Mouse (Mus musculus) myocyte (in vitro differentiated cells): ENCODE results near the gene Cacng5. TPM values are rescaled to one million over a fixed set of nuclear protein-coding genes. Genes with fewer than 3 reads are reported as not detected.

Experiments
- H3K27me3 ChIP-seq: one replicate; pipeline ENCODE4 v1.6.1; 2011; ENCODE audit not compliant: control insufficient read depth, insufficient read depth, insufficient read length
- H3K36me3 ChIP-seq: one replicate; pipeline ENCODE4 v1.6.1; 2011; ENCODE audit not compliant: control insufficient read depth, insufficient read depth
- H3K4me2 ChIP-seq: one replicate; pipeline ENCODE4 v1.6.1; 2011; ENCODE audit warnings: low read depth, control low read depth
- H3K4me3 ChIP-seq: one replicate; pipeline ENCODE4 v1.5.1; 2011; ENCODE audit warnings: mild to moderate bottlenecking, control low read depth, moderate library complexity
- H3K79me2 ChIP-seq: one replicate; pipeline ENCODE4 v1.6.1; 2011; ENCODE audit not compliant: control insufficient read depth, insufficient read depth
- H3ac ChIP-seq: one replicate; pipeline ENCODE4 v1.6.1; 2011; ENCODE audit not compliant: control insufficient read depth, insufficient read length
- CEBPB ChIP-seq: IDR thresholded peaks from 2 replicates; pipeline ENCODE4 v1.6.1; 2011; ENCODE audit warnings: mild to moderate bottlenecking, moderate library complexity; ENCODE audit not compliant: poor library complexity, insufficient read depth, severe bottlenecking
- E2F4 ChIP-seq: IDR thresholded peaks from one replicate; pipeline ENCODE4 v1.6.1; 2011; ENCODE audit warnings: mild to moderate bottlenecking, control low read depth, moderate library complexity; ENCODE audit not compliant: insufficient read depth
- MAX ChIP-seq: IDR thresholded peaks from one replicate; pipeline ENCODE4 v1.6.1; 2011; ENCODE audit warnings: low read depth, mild to moderate bottlenecking, control low read depth
- MYOD1 ChIP-seq, 3 experiments: IDR thresholded peaks; one replicate each; pipeline ENCODE4 v1.6.1; 2011; ENCODE audit warnings: control low read depth in 2 of 3, low read depth in 2 of 3, mild to moderate bottlenecking in 2 of 3, moderate library complexity in 1 of 3; ENCODE audit not compliant: insufficient read length in 2 of 3, control insufficient read depth in 1 of 3
- MYOG ChIP-seq, 3 experiments: IDR thresholded peaks; one replicate each; pipeline ENCODE4 v1.6.1; 2011; ENCODE audit warnings: control low read depth in 2 of 3, low read depth in 2 of 3, mild to moderate bottlenecking in 2 of 3; ENCODE audit not compliant: insufficient read length in 2 of 3, control insufficient read depth in 1 of 3, insufficient read depth in 1 of 3
- POLR2A ChIP-seq: IDR thresholded peaks from one replicate; pipeline ENCODE4 v1.6.1; 2011; ENCODE audit warnings: low read depth, mild to moderate bottlenecking, control low read depth, moderate library complexity; ENCODE audit not compliant: insufficient read length
- POLR2AphosphoS2 ChIP-seq: IDR thresholded peaks from one replicate; pipeline ENCODE4 v1.6.1; 2011; ENCODE audit warnings: low read depth, control low read depth; ENCODE audit not compliant: insufficient read length
- REST ChIP-seq: IDR thresholded peaks from one replicate; pipeline ENCODE4 v1.6.1; 2011; ENCODE audit warnings: mild to moderate bottlenecking, control low read depth, moderate library complexity; ENCODE audit not compliant: insufficient read depth, insufficient read length
- SRF ChIP-seq: IDR thresholded peaks from one replicate; pipeline ENCODE4 v1.6.1; 2011; ENCODE audit warnings: low read depth; ENCODE audit not compliant: control insufficient read depth, insufficient read length
- TCF12 ChIP-seq: IDR thresholded peaks from one replicate; pipeline ENCODE4 v1.6.1; 2011; ENCODE audit warnings: mild to moderate bottlenecking, control low read depth; ENCODE audit not compliant: poor library complexity, insufficient read depth, severe bottlenecking
- TCF3 ChIP-seq: IDR thresholded peaks from one replicate; pipeline ENCODE4 v1.6.1; 2011; ENCODE audit warnings: low read depth, control low read depth; ENCODE audit not compliant: insufficient read length
- USF1 ChIP-seq: IDR thresholded peaks from one replicate; pipeline ENCODE4 v1.6.1; 2011; ENCODE audit warnings: low read depth, mild to moderate bottlenecking, control low read depth, moderate library complexity
- polyA plus RNA-seq: library from polyadenylated mRNA; unstranded; fragments of >200 nt; fragmentation: generic; extraction: Trizol; gene quantifications from one replicate; pipeline ENCODE4 v1.2.1, GENCODE M21; 2012; ENCODE audit warnings: missing spikeins

The Cacng5 gene
- polyA plus RNA-seq, 1 experiment = not detected

DNA sequence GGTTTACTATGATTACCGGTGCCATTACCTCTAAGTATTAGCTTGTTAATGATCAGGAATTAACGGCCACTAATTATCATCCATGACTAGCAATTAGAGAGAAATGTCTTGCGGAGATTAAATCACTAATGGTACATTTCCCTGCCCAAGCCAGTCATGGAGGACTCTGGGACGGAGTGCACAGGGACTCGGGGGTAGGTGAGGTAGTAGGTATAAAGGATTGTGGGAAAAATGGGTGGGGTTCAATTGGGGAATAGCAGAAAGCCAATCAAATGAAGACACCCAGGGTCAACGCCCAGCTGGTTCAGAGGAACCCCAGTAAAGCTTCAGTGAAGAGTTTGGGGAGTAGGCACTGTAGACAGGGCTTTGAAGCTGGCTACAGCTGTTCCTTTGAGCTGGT lies 27.5 kb downstream of the Cacng5 start:
- no peak overlapping the region for H3ac ChIP-seq
- TF ChIP-seq E2F4 (no peak), CEBPB (no peak), TCF12 (no peak)
- H3K27me3 ChIP-seq = peaks cover 16% of the 10 kb centered on the region
- H3K36me3 ChIP-seq = no peaks in the 10 kb centered on the region
- no peaks in the 10 kb centered on the region for H3K79me2 ChIP-seq
- no peak overlapping the region for H3K4me3 ChIP-seq
- H3K4me2 ChIP-seq = no peak overlapping the region

DNA sequence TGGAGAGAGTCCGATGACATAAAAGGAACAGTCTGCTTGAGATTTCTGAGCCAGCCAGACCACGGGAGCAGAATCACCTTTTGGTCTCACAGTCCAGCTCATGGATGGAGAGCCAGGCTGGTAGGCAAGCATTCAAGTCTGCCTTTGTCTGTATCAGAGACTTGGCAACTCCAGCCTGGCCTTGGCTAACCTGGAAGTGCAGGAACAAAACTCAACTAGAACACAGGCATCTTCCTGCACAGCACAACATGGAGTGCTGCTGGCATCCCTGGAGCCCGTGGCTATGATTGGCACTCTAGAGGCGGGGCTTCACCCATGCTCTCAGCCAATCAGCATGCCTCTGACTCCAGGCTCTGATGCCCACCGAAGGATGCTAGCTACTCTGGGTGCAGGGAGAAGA lies 38.0 kb downstream of the Cacng5 start:
- TF ChIP-seq E2F4 = no peak
- TF ChIP-seq MAX = no peak
- TF ChIP-seq POLR2A = no peak
- no peak for TF ChIP-seq MYOG (IDR thresholded peaks at IDR 0.05; ENCODE audit: control insufficient read depth in 1 of 3, insufficient read depth in 1 of 3, insufficient read length in 2 of 3, low read depth in 2 of 3)
- TF ChIP-seq MYOD1 (IDR thresholded peaks at IDR 0.05; ENCODE audit: control insufficient read depth in 1 of 3, insufficient read length in 2 of 3, low read depth in 2 of 3) = no peak
- no peak for TF ChIP-seq TCF3
- no peak for TF ChIP-seq USF1
- no peak for TF ChIP-seq POLR2AphosphoS2
- TF ChIP-seq TCF12 = no peak
- no peak for TF ChIP-seq CEBPB
- TF ChIP-seq REST = no peak
- TF ChIP-seq SRF = no peak
- no peak overlapping the region for H3K4me2 ChIP-seq
- H3K36me3 ChIP-seq = no peaks in the 10 kb centered on the region
- no peak overlapping the region for H3K4me3 ChIP-seq
- H3K27me3 ChIP-seq = no peaks in the 10 kb centered on the region
- no peaks in the 10 kb centered on the region for H3K79me2 ChIP-seq
- no peak overlapping the region for H3ac ChIP-seq

DNA sequence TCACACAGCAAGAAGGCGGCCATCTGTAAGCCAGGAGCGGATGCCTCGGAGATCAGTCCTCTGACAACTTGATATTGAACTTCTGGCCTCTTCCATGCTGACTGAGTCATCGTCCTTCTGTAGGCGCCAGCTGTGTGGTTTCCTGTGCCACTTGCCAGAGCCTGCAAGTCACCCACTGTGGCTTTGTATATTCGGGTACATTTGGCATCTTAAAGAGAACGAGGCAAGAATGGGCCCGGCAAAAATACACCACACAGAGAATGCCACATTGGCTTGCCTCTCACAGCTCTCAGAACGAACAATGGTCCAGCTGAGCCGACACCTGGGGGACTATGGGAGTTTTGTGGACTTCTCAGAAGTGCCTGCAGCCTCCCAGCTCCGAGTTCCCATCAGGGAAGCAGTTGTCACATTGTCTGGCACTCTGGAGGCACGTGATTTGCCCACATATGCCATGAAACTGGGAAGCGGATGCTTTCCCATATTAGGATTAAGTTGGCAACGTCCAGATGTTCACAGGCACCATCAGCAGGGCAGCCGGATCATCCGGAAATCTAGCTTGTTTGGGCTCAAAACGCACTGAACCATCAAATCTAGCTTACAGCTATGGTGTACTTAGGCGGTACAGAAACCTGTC lies 38.9 kb downstream of the Cacng5 start:
- Histone ChIP-seq H3K27me3 (no peaks in the 10 kb centered on the region), H3ac (no peak overlapping the region), H3K4me2 (peak overlapping the region; percentile 49), H3K79me2 (no peaks in the 10 kb centered on the region), H3K4me3 (no peak overlapping the region), H3K36me3 (no peaks in the 10 kb centered on the region)
- no peak for TF ChIP-seq POLR2A
- peak; percentile 65 for TF ChIP-seq SRF
- TF ChIP-seq USF1 = peak; percentile 14

DNA sequence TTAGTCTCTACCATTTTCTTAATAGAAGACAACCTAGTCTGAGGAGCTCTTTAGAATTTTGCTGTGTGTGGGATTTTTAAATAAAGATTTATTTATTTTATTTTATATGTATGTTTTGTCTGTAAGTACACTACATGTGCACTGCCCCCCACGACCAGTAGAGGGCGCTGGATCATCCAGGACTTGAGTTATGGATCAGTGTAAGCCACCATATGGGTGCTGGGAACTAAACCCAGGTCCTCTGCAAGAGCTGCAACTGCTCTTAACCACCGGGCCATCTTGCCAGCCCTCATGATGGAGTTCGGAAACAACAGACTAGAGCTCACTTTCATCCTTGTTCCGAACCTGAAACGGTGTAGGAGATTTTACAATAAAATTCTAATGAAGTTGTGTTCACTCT lies 42.1 kb downstream of the Cacng5 start:
- Histone ChIP-seq H3K79me2 (no peaks in the 10 kb centered on the region), H3K36me3 (no peaks in the 10 kb centered on the region), H3K27me3 (no peaks in the 10 kb centered on the region), H3K4me3 (no peak overlapping the region), H3K4me2 (no peak overlapping the region), H3ac (no peak overlapping the region)
- no peak for TF ChIP-seq POLR2AphosphoS2
- no peak for TF ChIP-seq TCF3
- TF ChIP-seq E2F4 = no peak
- no peak for TF ChIP-seq SRF
- TF ChIP-seq USF1 = no peak
- no peak for TF ChIP-seq CEBPB
- no peak for TF ChIP-seq MAX
- no peak for TF ChIP-seq REST
- no peak for TF ChIP-seq MYOD1 (IDR thresholded peaks at IDR 0.05; ENCODE audit: control insufficient read depth in 1 of 3, insufficient read length in 2 of 3, low read depth in 2 of 3)
- no peak for TF ChIP-seq MYOG (IDR thresholded peaks at IDR 0.05; ENCODE audit: control insufficient read depth in 1 of 3, insufficient read depth in 1 of 3, insufficient read length in 2 of 3, low read depth in 2 of 3)
- TF ChIP-seq POLR2A = no peak

DNA sequence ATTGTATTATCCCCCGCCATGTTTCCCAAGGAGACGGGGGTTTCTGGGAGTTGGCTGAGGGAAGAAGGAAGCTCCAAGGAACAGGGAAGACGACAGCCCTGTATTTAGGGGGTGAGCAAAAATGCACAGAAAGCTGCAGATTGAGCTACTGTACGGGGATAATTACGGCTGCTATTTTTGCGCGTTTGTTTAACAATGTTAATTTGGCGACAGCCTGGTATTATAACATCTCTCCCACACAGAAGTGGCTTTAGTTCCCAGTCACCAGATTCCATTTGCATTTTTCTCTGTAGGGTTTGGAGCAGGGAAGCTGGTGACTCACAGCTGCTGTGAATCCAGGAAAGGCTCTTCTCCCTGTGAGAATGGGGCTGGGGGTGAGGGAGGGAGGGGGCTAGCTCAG lies 47.3 kb downstream of the Cacng5 start:
- no peaks in the 10 kb centered on the region for H3K27me3 ChIP-seq
- H3K4me2 ChIP-seq = no peak overlapping the region
- H3K79me2 ChIP-seq = no peaks in the 10 kb centered on the region
- no peak for TF ChIP-seq E2F4
- no peak for TF ChIP-seq TCF3
- TF ChIP-seq POLR2AphosphoS2 = no peak
- no peak for TF ChIP-seq USF1
- no peak for TF ChIP-seq SRF
- TF ChIP-seq REST = no peak
- no peak for TF ChIP-seq MYOD1 (IDR thresholded peaks at IDR 0.05; ENCODE audit: control insufficient read depth in 1 of 3, insufficient read length in 2 of 3, low read depth in 2 of 3)
- TF ChIP-seq CEBPB = no peak
- TF ChIP-seq MYOG (IDR thresholded peaks at IDR 0.05; ENCODE audit: control insufficient read depth in 1 of 3, insufficient read depth in 1 of 3, insufficient read length in 2 of 3, low read depth in 2 of 3) = no peak
- H3ac ChIP-seq = no peak overlapping the region
- H3K4me3 ChIP-seq = no peak overlapping the region
- no peaks in the 10 kb centered on the region for H3K36me3 ChIP-seq
